Mouse (Mus musculus) thymus, adult 2 months (tissue): ENCODE data around the gene 1190007I07Rik. TPM values are rescaled to one million over a fixed set of nuclear protein-coding genes. Genes with fewer than 3 reads are reported as not detected.

Source experiments
- DNase-seq: peaks from one replicate; pipeline ENCODE4 v3.0.0; 2021
- H3K27ac ChIP-seq: fragments of 200-500 bp; 2 replicates; pipeline ENCODE4 v1.5.1; 2012; ENCODE audit warnings: low read length, control low read depth; ENCODE audit not compliant: control insufficient read depth, insufficient read depth
- H3K27me3 ChIP-seq: fragments of 200-500 bp; 2 replicates; pipeline ENCODE4 v1.6.1; 2012; ENCODE audit warnings: mild to moderate bottlenecking, low read length, moderate library complexity, mixed read lengths; ENCODE audit not compliant: control insufficient read depth, insufficient read depth
- H3K36me3 ChIP-seq: fragments of 200-500 bp; 2 replicates; pipeline ENCODE4 v1.6.1; 2012; ENCODE audit warnings: mild to moderate bottlenecking, low read length, moderate library complexity; ENCODE audit not compliant: control insufficient read depth, insufficient read depth
- H3K4me1 ChIP-seq: fragments of 200-500 bp; replicated peaks from 2 replicates; pipeline ENCODE4 v1.6.1; 2012; ENCODE audit warnings: low read length; ENCODE audit not compliant: control insufficient read depth, insufficient read depth
- H3K4me3 ChIP-seq: fragments of 200-500 bp; 2 replicates; pipeline ENCODE4 v1.5.1; 2012; ENCODE audit warnings: mild to moderate bottlenecking, low read length, control low read depth, moderate library complexity; ENCODE audit not compliant: control insufficient read depth, insufficient read depth
- CTCF ChIP-seq: fragments of 200-500 bp; IDR thresholded peaks from 2 replicates; pipeline ENCODE4 v1.5.1; 2012; ENCODE audit warnings: mild to moderate bottlenecking, control low read depth, low read length, moderate library complexity, borderline replicate concordance; ENCODE audit not compliant: control insufficient read depth, poor library complexity, insufficient read depth; ENCODE audit errors: extremely low read depth
- POLR2A ChIP-seq: fragments of 200-500 bp; IDR thresholded peaks from 2 replicates; pipeline ENCODE4 v1.6.1; 2012; ENCODE audit warnings: mild to moderate bottlenecking, low read length, control low read depth, moderate library complexity; ENCODE audit not compliant: control insufficient read depth, poor library complexity, insufficient read depth; ENCODE audit errors: extremely low read depth
- WGBS: fragments of 180-500 bp; shearing (Covaris S2); methylation state at CpG from one replicate; pipeline ENCODE4 v1.1.7; 2018; 5-methylcytosine and 5-hydroxymethylcytosine counted together
- polyA plus RNA-seq: library from polyadenylated mRNA; depleted of rRNA; stranded (reverse); fragments of >200 nt; gene quantifications from 2 replicates; pipeline ENCODE4 v1.2.3, GENCODE M21; 2012

1190007I07Rik gene
- polyA plus RNA-seq, 1 experiment = 56.9 TPM

DNA sequence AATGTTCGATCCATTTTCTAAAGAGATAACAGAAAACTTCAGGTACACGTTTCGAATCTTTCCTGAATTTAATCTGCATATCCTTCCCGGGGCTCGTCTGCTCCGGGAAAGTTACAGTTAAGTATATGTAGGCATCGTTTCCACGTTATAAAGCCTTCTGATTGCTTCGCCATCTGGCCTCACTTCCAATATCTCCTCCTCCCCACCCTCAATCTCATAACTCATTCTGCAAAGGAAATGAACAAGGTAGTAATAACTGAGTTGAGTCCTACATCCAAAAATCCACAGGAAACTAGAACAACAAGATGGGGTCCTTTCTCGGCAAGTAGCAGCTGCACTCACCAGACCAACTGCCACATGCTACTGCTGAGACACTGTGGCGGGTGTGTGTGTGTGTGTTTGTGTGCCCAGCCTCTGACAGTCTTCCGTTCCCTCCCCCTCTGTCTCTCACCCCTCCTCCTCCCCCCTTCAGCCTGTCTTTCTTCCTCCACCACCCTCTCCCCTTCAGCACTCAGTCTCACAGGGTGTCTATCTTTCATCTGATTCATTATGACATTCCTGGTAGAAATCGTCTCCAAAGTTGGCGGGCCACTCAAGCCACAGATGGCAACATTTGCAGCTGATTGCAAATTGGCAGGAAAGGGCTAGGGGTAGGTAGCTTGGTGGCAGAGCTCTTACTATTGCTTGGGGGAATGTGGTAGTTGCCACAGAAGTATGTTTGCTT, 39.4 kb upstream of the 1190007I07Rik start:
- WGBS = 24% methylated on average over 14 of the region's 14 CpGs
- Histone ChIP-seq H3K4me1 (peaks cover 13% of the 10 kb centered on the region), H3K4me3 (peak overlapping the region; percentile 18), H3K27me3 (no peaks in the 10 kb centered on the region), H3K36me3 (no peaks in the 10 kb centered on the region), H3K27ac (peak overlapping the region; percentile 89)
- peak; percentile 69 for DNase-seq
- 0 out of 2 replicates have a peak, but pooled peaks have one; percentile 39 for TF ChIP-seq POLR2A
- no peak for TF ChIP-seq CTCF

GRCm38 (mm10) chr10:82661820-82662219, 38.8 kb upstream of the 1190007I07Rik start:
- Histone ChIP-seq H3K27me3 (no peaks in the 10 kb centered on the region), H3K4me3 (no peak overlapping the region; the same call in 1 of the 2 replicates), H3K27ac (peak overlapping the region; percentile 89), H3K36me3 (no peaks in the 10 kb centered on the region), H3K4me1 (peaks cover 13% of the 10 kb centered on the region)
- WGBS = 42% methylated on average over 8 of the region's 8 CpGs
- TF ChIP-seq POLR2A (no peak), CTCF (no peak)
- peak; percentile 29 for DNase-seq

DNA sequence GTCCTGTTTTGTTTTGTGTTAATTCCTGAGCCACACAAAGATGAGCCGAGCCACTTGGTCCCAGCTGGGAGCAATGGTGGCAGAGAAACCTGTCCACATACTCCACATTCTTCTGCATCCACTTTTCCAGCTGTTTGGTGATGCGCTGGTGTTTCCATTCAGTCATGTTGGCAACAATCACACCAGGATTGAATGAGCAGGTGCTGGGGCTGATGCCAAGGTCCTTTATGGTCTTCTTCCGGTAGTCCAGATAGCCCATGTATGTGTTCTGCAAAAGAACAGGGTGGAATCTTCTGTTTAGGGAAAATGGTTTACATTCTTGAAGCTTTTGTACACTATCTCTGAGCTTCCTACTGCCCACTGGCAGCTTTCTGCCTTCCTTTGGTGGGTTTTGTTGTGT, 31.6 kb upstream of the 1190007I07Rik start:
- Histone ChIP-seq H3K27me3 (no peaks in the 10 kb centered on the region), H3K4me1 (no peaks in the 10 kb centered on the region), H3K36me3 (peaks cover 28% of the 10 kb centered on the region), H3K4me3 (no peak overlapping the region), H3K27ac (no peak overlapping the region)
- DNase-seq = no peak
- TF ChIP-seq POLR2A = no peak
- TF ChIP-seq CTCF = no peak
- WGBS = 95% methylated on average over 3 of the region's 3 CpGs

DNA sequence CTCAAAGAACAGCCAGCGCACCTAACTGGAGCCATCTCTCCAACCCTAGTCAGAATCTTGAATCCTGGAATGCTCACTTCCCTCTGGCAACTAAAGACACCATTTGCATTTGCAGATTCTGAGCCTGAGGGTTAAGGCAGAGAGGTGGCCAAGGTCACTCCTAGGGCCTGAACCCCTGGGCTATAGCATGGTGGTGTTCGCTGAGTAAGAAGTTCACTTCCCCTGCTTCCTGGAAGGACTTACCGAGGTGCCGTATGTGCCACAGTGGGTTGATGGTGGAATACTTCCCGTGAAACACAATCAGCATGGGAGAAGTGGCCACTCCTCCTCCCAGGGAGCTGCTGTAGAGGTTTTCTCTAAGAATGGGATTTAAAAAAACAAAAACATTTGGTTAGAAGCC, 29.6 kb upstream of the 1190007I07Rik start:
- peaks cover 34% of the 10 kb centered on the region for H3K36me3 ChIP-seq
- no peak for TF ChIP-seq POLR2A
- no peak for TF ChIP-seq CTCF
- 90% methylated on average over 5 of the region's 5 CpGs for WGBS
- no peak for DNase-seq
- H3K4me1 ChIP-seq = no peaks in the 10 kb centered on the region
- H3K4me3 ChIP-seq = no peak overlapping the region
- no peak overlapping the region for H3K27ac ChIP-seq
- H3K27me3 ChIP-seq = no peaks in the 10 kb centered on the region

- no peak for TF ChIP-seq CTCF
- TF ChIP-seq POLR2A = no peak
- no peak overlapping the region for H3K4me3 ChIP-seq
- DNase-seq = no peak
- peaks cover 48% of the 10 kb centered on the region for H3K36me3 ChIP-seq
- H3K4me1 ChIP-seq = no peaks in the 10 kb centered on the region
- 90% methylated on average over 5 of the region's 5 CpGs for WGBS
- H3K27ac ChIP-seq = no peak overlapping the region
- no peaks in the 10 kb centered on the region for H3K27me3 ChIP-seq
Observed at GRCm38 (mm10) chr10:82651221-82651620, 28.2 kb upstream of the 1190007I07Rik start.

DNA sequence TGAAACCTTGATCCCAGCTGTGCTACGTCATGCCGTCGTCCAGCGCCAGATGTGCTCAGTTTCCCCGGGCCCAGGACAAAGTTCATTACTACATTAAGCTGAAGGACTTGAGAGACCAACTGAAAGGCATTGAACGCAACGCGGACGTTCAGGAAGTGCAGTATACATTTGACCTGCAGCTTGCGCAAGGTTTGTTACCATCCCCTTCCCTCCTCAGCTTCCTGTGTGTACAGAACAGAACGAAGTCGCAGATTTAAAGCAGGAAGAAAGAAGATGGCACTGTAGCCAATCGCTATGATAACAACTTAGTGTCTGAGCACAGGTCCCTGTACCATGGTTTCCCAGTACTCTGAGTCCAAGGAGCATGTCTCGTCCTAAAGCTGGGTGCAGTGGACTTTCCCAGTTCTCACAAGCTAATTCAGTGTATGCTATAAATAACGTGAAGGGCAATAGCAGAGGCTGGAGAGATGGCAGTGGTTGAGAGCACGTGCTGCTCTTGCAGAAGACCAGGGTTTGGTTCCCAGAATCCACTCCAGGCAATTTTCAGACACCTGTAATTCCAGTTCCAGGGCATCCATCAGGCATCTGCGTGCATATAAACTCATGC, 24.3 kb upstream of the 1190007I07Rik start:
- Histone ChIP-seq H3K4me3 (no peak overlapping the region), H3K36me3 (peaks cover 75% of the 10 kb centered on the region), H3K27ac (no peak overlapping the region), H3K27me3 (no peaks in the 10 kb centered on the region), H3K4me1 (no peaks in the 10 kb centered on the region)
- 97% methylated on average over 17 of the region's 17 CpGs for WGBS
- TF ChIP-seq CTCF (no peak), POLR2A (no peak)
- no peak for DNase-seq
